Mouse (Mus musculus) heart, embryonic 13.5 days (tissue): ENCODE data around the gene Grin2a. TPM values are rescaled to one million over a fixed set of nuclear protein-coding genes. Genes with fewer than 3 reads are reported as not detected.

Experiments
- ATAC-seq: fragments of 200-750 bp; cut with Nextera tagmentation; 2 replicates; pipeline ENCODE4 v1.8.0; 2017; ENCODE audit warnings: moderate TSS enrichment; ENCODE audit not compliant: insufficient number of reproducible peaks, low FRiP score, low TSS enrichment; ENCODE audit errors: extremely low read depth
- H3K27ac ChIP-seq: fragments of 300-500 bp; sonication (generic); replicated peaks from 2 replicates; pipeline ENCODE4 v1.5.1; 2015; ENCODE audit warnings: moderate library complexity, mild to moderate bottlenecking, inconsistent platforms
- H3K27me3 ChIP-seq: fragments of 300-500 bp; sonication (generic); replicated peaks from 2 replicates; pipeline ENCODE4 v1.6.1; 2015; ENCODE audit warnings: mild to moderate bottlenecking, inconsistent platforms
- H3K36me3 ChIP-seq: fragments of 300-500 bp; sonication (generic); 2 replicates; pipeline ENCODE4 v1.6.1; 2015; ENCODE audit warnings: mild to moderate bottlenecking, inconsistent platforms
- H3K4me1 ChIP-seq: fragments of 300-500 bp; sonication (generic); 2 replicates; pipeline ENCODE4 v1.6.1; 2015; ENCODE audit warnings: inconsistent platforms
- H3K4me2 ChIP-seq: fragments of 300-500 bp; sonication (generic); 2 replicates; pipeline ENCODE4 v1.6.1; 2015; ENCODE audit warnings: inconsistent platforms, mild to moderate bottlenecking, moderate library complexity
- H3K4me3 ChIP-seq: fragments of 300-500 bp; sonication (generic); 2 replicates; pipeline ENCODE4 v1.5.1; 2015; ENCODE audit warnings: moderate library complexity, mild to moderate bottlenecking, inconsistent platforms
- H3K9ac ChIP-seq: fragments of 300-500 bp; sonication (generic); 2 replicates; pipeline ENCODE4 v1.6.1; 2015; ENCODE audit warnings: inconsistent platforms, mild to moderate bottlenecking, moderate library complexity
- H3K9me3 ChIP-seq: fragments of 300-500 bp; sonication (generic); 2 replicates; pipeline ENCODE4 v1.6.1; 2016; ENCODE audit warnings: inconsistent platforms
- WGBS: fragments of 180-500 bp; shearing (Covaris S2); methylation state at CpG from one replicate; pipeline ENCODE4 v1.1.7; 2015; ENCODE audit warnings: mixed read lengths; 5-methylcytosine and 5-hydroxymethylcytosine counted together
- polyA plus RNA-seq: library from polyadenylated mRNA; unstranded; fragments of >200 nt; fragmentation: Nextera tagmentation; extraction: Ambion mirVana; gene quantifications from 2 replicates; pipeline ENCODE4 v1.2.1, GENCODE M21; 2015

Gene Grin2a
- polyA plus RNA-seq, 1 experiment from 2014 or later: 0.90 TPM

DNA sequence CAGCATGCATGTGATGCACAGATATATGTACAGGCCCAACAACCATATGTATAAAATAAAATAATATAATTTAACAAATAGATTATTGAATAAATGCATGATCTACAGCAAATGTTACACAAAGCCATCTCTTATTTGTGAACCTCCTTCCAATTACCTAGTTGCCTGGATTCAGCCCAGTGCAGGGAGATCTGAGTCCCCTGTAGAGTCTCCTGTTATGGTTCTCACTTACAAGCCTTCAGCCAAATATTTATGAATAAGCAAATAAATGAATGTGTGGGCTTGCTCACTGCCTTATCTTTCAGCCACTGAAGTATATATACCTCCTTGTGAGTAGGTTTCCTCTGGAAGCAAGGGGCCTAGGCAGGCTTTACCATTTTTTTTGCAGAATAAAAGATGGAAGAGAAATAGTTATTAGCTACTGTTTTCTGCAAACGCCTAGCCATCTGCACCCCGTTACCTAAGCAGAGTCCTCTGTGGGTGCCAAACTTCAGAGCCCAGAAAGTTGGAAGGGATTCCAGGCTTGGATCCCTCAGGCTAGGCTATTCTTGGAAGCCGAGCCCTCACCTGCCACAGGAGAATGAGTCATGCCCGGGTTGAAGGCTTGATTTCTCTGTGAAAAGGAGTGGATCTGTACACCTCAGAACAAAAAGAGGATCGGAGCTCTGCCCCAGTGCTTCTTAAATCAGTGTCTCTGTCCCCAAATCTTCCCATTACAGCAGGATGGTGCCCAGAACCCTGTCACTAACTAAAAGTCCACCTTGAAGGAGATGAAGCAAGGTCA is 92.5 kb downstream of the Grin2a start:
- Histone ChIP-seq H3K27ac (no peak overlapping the region), H3K4me3 (no peak overlapping the region), H3K27me3 (no peaks in the 10 kb centered on the region), H3K9ac (no peak overlapping the region), H3K9me3 (no peaks in the 10 kb centered on the region), H3K36me3 (no peaks in the 10 kb centered on the region), H3K4me1 (no peaks in the 10 kb centered on the region), H3K4me2 (no peak overlapping the region)
- 78% methylated on average over 5 of the region's 5 CpGs for WGBS
- ATAC-seq: no peak

DNA sequence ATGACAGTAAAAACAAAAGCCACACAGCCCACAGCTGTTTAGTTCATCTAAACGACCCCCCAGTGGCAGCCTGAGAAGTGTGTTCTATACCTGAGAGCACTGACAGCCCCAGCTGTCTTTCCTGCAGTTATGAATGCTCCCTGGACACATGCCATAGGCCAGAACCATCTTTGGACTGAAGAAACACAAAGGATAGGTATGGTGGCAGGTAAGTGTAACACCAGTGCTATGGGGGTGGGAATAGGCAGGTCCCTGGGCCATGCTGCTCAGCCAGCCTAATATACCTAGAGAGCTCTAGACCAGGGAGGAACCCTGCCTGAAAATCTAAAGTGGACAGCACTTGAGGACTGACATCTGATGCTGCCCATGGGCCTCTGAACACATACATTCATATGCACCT is 93.9 kb downstream of the Grin2a start:
- Histone ChIP-seq H3K27me3 (no peaks in the 10 kb centered on the region), H3K27ac (no peak overlapping the region), H3K36me3 (no peaks in the 10 kb centered on the region), H3K9me3 (no peaks in the 10 kb centered on the region), H3K4me2 (no peak overlapping the region), H3K9ac (no peak overlapping the region), H3K4me3 (no peak overlapping the region), H3K4me1 (no peaks in the 10 kb centered on the region)
- WGBS: 34% methylated on average over 1 of the region's 1 CpGs
- no peak for ATAC-seq

DNA sequence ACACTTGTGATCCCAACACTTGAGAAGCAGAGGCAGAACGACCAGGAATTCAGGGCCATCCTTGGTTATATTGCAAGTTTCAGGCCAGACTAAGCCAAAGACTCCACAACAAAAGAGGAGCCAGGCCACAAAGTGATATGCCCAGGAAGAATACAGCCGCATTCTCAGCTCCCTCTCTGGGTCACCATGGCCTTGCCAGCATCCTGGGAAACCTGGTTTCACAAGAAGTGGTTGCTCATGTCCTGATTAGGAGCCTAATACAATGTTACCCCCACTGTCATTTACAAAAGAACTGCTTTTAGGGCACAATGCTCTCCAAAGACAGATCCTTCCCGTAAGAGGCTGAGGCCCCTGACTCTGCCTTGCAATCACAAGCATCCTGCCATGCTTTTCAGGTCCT is 94.4 kb downstream of the Grin2a start:
- 72% methylated on average over 3 of the region's 3 CpGs for WGBS
- H3K4me2 ChIP-seq: no peak overlapping the region
- no peak overlapping the region for H3K9ac ChIP-seq
- ATAC-seq: no peak
- no peak overlapping the region for H3K27ac ChIP-seq
- H3K36me3 ChIP-seq: no peaks in the 10 kb centered on the region
- no peaks in the 10 kb centered on the region for H3K9me3 ChIP-seq
- no peaks in the 10 kb centered on the region for H3K4me1 ChIP-seq
- no peak overlapping the region for H3K4me3 ChIP-seq
- no peaks in the 10 kb centered on the region for H3K27me3 ChIP-seq

DNA sequence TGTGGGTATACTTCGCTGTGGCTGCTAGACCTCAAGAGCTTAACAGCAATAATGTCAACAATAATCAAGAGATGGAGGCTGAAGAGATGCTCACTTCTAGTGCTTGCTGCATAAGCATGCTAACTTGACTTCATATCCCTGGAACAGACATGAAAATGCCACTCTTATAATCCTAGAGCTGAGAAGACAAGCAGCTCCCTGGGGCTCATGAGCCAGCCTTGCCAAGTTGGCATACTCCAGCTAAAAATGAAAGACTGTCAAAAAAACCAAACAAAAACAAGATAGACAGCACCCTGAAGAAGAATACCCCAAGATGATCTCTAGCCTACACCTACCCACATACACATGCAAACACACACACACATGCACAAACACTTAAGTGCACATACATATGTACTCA is 95.2 kb downstream of the Grin2a start:
- Histone ChIP-seq H3K27ac (no peak overlapping the region), H3K4me2 (no peak overlapping the region), H3K27me3 (no peaks in the 10 kb centered on the region), H3K9ac (no peak overlapping the region), H3K4me3 (no peak overlapping the region), H3K36me3 (no peaks in the 10 kb centered on the region), H3K9me3 (no peaks in the 10 kb centered on the region), H3K4me1 (no peaks in the 10 kb centered on the region)
- WGBS: 76% methylated on average over 1 of the region's 1 CpGs
- no peak for ATAC-seq

DNA sequence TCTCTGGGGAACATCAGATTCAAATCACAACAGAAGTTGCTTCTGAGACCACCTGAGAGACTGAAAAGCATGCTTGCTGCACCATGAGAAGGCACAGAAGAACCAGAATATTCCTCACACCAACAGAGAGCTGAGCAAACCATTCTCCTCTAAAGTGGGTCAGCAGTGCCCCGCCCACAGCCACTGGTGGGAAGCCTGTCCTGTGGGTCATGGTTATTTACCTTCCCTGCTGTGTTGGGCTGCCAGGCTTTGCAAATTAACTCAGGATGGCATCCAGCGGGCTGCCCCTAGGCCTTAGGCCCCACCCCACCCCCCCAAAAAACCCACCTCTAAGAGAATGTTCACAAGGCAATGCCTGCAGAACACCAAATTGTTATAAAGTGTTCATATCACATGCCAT is 96.2 kb downstream of the Grin2a start:
- no peak overlapping the region for H3K27ac ChIP-seq
- no peaks in the 10 kb centered on the region for H3K9me3 ChIP-seq
- ATAC-seq: no peak
- no peaks in the 10 kb centered on the region for H3K4me1 ChIP-seq
- H3K4me3 ChIP-seq: no peak overlapping the region
- H3K36me3 ChIP-seq: no peaks in the 10 kb centered on the region
- H3K4me2 ChIP-seq: no peak overlapping the region
- H3K9ac ChIP-seq: no peak overlapping the region
- WGBS: 64% methylated on average over 2 of the region's 2 CpGs
- H3K27me3 ChIP-seq: no peaks in the 10 kb centered on the region

DNA sequence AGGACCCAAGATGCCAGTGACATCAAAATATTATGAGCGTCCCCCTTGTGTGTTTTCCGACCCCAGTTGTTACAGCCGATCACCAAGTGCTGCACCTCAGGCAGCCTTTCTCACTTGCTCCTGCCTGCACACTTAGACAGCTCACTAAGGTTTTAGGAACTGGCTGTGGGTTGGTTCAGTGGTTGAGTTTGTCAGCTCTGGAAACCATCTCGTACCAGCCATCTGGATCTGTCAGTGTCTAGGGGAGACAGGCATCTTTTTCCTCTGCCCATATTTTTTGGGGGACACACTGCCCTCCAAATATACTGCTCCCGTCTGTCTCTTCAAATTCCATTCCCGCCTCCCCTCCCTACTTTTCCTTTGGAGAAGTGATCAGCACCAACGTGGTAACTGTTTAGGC is 99.8 kb downstream of the Grin2a start:
- Histone ChIP-seq H3K27ac (no peak overlapping the region), H3K4me3 (no peak overlapping the region), H3K9me3 (no peaks in the 10 kb centered on the region), H3K9ac (no peak overlapping the region), H3K36me3 (no peaks in the 10 kb centered on the region), H3K4me2 (no peak overlapping the region), H3K4me1 (no peaks in the 10 kb centered on the region), H3K27me3 (no peaks in the 10 kb centered on the region)
- ATAC-seq: no peak
- WGBS: 59% methylated on average over 7 of the region's 7 CpGs

DNA sequence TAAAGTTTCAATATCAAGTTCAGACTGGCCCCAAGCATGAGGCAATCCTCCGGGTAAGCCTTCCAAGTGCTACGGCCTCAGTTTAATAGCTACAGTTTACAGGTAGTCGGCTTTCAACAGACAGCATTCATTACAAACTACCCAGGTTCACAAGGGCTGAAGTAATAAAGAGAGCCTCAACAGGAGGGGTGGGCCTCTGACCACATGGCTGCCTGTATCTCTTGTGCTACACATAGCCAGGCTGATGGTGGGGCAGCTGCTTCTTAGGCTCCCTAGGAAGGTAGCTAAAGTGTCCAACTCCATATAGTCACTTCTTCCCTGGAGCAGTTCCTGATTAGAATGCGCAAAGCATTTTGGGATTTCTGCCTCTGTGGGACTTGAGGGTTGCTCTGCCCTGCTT is 109.2 kb downstream of the Grin2a start:
- Histone ChIP-seq H3K9ac (no peak overlapping the region), H3K27ac (no peak overlapping the region), H3K4me3 (no peak overlapping the region), H3K27me3 (no peaks in the 10 kb centered on the region), H3K9me3 (no peaks in the 10 kb centered on the region), H3K36me3 (no peaks in the 10 kb centered on the region), H3K4me1 (no peaks in the 10 kb centered on the region), H3K4me2 (no peak overlapping the region)
- ATAC-seq: no peak
- 80% methylated on average over 4 of the region's 4 CpGs for WGBS

DNA sequence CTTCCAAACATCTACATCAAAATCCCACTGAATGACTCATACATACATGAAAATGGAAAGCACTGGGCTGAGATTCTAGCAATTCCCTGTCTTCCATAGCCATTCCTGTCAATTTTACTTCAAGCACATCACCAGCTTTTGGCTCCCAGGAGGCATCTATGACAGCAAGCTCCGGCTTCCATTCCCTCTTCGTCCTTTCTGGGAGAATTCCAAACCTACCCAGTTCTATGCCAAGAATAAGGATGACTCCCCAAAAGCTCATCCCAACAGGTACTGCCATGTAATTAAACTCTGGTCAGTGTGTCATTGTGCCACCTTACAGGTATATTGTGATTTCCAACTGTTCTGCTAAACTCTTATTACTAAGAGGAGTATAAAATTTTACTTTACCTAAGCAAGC is 111.2 kb downstream of the Grin2a start:
- Histone ChIP-seq H3K9me3 (no peaks in the 10 kb centered on the region), H3K27ac (no peak overlapping the region), H3K4me1 (no peaks in the 10 kb centered on the region), H3K27me3 (no peaks in the 10 kb centered on the region), H3K36me3 (no peaks in the 10 kb centered on the region), H3K4me3 (no peak overlapping the region), H3K9ac (no peak overlapping the region), H3K4me2 (no peak overlapping the region)
- no peak for ATAC-seq
- 79% methylated on average over 2 of the region's 2 CpGs for WGBS

DNA sequence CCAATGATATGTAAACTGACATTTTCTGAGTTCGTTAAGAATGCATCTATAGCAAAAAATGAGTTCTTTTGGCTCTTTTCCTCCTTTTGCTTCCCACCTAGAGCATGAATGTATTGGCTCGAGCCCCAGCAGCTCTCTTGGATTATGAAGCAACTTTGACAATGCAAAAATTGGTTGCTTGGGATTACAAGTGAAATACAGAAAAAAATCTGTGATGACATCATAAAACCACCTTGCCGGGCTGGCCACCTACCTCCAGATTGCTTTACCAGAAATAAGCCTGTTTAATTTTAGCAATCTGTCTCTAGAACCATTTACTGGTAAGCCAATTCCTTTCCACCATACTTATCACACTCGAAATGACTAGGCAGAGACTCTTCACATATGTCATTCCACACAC is 112.9 kb downstream of the Grin2a start:
- Histone ChIP-seq H3K27ac (no peak overlapping the region), H3K4me2 (no peak overlapping the region), H3K9me3 (no peaks in the 10 kb centered on the region), H3K9ac (no peak overlapping the region), H3K4me3 (no peak overlapping the region), H3K27me3 (no peaks in the 10 kb centered on the region), H3K36me3 (no peaks in the 10 kb centered on the region), H3K4me1 (no peaks in the 10 kb centered on the region)
- WGBS: 69% methylated on average over 4 of the region's 4 CpGs
- ATAC-seq: no peak

DNA sequence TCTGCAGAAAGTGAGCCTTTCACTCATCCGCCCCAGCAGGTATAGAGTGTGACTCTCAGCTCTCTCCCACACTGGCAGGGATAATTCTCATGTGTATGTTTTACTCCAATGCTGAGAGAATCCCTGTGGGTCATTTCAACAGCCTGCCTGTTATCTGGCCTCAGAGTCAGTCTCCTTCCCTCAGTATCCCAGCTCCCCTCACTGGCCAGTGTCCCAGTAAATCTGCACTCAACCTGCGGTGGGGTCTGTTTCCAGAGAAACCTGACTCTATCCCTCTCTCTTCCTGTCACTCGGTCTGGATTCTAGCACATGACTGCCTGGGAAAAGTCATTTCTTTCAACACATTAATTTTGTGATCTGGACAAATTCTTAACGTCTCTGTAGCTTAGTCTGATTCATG is 122.4 kb downstream of the Grin2a start:
- no peaks in the 10 kb centered on the region for H3K27me3 ChIP-seq
- WGBS: 45% methylated on average over 4 of the region's 4 CpGs

DNA sequence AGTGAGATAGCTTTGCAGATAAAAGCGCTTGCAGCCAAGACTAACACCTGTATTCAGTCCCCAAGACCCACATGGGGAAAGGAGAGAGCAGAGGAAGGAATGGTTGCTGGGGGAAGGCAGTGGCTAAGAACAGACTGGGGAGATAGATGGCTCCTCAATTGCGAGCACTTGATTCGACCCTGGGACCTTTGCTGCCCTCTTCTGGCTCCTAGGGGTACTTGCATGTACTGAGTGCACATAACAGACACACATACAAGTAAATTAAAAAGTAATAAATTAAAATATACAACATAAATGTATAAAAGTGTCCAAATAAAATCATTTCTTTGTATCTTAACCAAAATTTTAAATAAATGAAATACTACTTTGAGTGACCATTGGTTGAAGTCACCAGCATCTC is 129.7 kb downstream of the Grin2a start:
- ATAC-seq: no peak

More for the DNA sequence above, 122.4 kb downstream of the Grin2a start:
- Histone ChIP-seq H3K9ac (no peak overlapping the region), H3K36me3 (no peaks in the 10 kb centered on the region), H3K4me1 (no peaks in the 10 kb centered on the region), H3K27ac (no peak overlapping the region), H3K9me3 (no peaks in the 10 kb centered on the region), H3K4me3 (no peak overlapping the region), H3K4me2 (no peak overlapping the region)
- no peak for ATAC-seq

DNA sequence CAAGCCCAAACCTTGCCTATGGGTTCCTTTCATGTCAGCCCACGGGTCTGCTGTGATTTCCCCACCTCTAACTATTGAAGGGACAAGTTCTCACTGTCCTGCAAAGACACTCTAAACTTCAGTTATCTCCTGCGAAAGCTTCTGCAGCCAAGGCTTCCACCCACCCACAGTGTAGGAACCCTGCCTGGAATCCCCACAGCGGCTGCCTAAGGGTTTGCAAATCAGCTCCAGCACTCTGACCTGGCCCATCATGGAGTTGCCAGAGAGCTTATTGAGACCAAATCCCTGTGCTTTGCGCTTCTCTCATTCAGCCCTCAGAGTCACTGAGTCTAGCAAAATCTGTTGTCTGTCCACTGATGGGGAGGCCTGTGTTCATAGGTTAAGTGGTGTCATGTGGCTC is 130.3 kb downstream of the Grin2a start:
- no peak overlapping the region for H3K9ac ChIP-seq
- H3K27ac ChIP-seq: no peak overlapping the region
- H3K4me3 ChIP-seq: no peak overlapping the region
- no peaks in the 10 kb centered on the region for H3K4me1 ChIP-seq
- no peak overlapping the region for H3K4me2 ChIP-seq
- no peaks in the 10 kb centered on the region for H3K27me3 ChIP-seq
- 62% methylated on average over 4 of the region's 4 CpGs for WGBS
- no peak for ATAC-seq
- H3K9me3 ChIP-seq: no peaks in the 10 kb centered on the region
- H3K36me3 ChIP-seq: no peaks in the 10 kb centered on the region

More for the DNA sequence above, 129.7 kb downstream of the Grin2a start:
- Histone ChIP-seq H3K9ac (no peak overlapping the region), H3K4me1 (no peaks in the 10 kb centered on the region), H3K36me3 (no peaks in the 10 kb centered on the region), H3K9me3 (no peaks in the 10 kb centered on the region), H3K4me2 (no peak overlapping the region), H3K27ac (no peak overlapping the region), H3K4me3 (no peak overlapping the region), H3K27me3 (no peaks in the 10 kb centered on the region)
- 61% methylated on average over 3 of the region's 3 CpGs for WGBS
